Mouse (Mus musculus): ENCODE data around the gene Bicral.
"Not testable (repeated sequence)": the region's sequence is repeated elsewhere in the genome, so short reads cannot be mapped to it uniquely, and the experiment has no call there.

The Bicral gene

DNA sequence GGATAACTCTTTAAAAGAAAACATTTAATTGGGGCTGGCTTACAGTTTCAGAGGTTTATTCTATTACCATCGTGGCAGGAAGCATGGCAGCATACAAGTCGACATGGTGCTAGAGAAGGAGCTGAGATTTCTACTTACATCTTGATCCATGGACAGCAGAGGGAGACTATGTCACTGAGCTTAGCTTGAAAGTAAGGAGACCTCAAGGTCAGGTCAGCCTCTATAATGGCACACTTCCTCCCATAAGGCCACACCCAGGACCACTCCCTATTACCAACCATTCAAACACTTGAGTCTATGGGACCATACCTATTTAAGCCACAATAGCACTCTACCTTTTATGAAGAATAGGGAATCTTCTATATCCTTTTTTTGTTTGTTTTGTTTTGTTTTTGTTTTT lies 65.3 kb downstream of the Bicral start:
- DNase-seq = no peak

DNA sequence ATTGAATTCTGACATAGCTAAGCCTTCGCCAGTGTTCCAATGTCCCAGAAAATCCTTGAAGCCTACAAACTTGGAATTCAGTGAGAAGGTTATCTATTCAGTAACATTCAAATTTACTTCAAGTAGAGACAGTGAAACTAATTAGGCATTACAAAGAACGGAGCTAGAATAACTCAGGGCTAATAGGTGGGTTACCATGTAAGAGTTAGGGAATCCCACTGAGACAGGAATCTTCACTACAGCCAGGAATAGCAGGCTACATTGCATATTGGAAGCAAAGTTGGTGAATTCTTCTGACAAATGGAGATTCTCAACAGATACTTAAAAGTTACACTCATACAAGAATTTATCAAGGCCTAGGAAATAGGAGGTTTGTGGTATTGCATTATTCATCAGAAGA lies 70.3 kb downstream of the Bicral start:
- DNase-seq = not testable (repeated sequence)

- no peak for DNase-seq
These were observed 71.3 kb downstream of the Bicral start for GRCm38 (mm10) chr17:46786952-46787351.

DNA sequence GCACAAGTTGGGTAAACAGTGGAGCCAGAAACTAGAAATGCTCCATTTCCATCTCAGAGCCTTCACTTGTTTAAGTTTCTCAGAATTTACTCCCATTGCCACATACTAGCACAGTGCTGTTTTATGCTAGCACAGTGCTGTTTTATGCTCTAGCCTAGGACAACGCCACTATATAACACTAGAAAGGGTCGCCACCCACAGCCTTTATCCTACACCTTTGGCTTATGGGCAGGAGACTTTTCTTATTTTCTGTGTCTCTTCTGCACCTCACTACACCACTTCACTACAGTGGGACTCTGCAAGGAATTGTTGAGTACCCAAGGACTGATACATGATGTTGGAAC lies 75.1 kb downstream of the Bicral start:
- DNase-seq = no peak

DNA sequence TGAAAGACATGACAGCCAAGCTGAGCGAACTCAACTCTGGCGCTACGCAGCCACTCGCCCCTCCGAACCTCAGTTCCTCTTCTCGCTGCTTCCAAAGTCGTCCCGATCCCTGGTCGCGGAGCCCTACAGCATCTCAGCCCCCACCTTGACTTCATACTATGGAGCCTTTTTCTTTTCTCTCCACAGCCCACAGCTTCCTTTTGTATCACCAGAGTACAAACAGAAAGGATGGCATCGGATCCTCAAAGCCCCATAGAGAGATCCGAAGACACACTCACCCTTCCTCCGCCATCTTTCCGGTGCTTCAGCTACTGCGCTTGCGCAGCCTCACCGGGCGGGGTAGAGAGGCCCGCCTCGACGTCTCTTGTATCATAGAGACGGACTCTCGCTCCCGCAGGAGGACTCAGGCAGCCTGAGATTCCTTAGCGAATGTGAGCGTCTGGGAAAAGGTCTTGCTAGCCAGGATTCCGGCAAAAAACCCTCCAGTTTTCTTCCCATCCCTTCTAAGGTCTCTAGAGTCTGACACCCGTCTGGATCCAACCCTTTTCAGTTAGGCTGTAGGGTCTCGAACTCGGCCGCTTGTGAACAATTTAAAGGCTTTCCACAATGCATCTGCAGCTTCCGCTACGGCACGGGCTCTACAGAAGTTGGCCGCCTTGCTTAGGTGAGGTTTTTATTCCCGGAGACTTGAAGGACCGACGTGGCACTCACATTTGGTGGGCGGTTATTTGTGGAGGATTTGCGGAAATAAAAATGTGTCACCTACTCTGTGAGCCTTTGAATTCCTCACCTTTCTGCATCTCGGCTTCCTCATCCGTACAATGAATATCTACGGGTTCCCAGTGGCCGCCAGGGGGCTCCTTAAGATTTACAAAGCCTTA lies 75.7 kb downstream of the Bicral start, which contains the start of gene Rpl7l1:
TSS of gene Rpl7l1 (minus strand) at position 332 of the 881 bp plus-strand sequence.
- DNase-seq = peak; percentile 90

DNA sequence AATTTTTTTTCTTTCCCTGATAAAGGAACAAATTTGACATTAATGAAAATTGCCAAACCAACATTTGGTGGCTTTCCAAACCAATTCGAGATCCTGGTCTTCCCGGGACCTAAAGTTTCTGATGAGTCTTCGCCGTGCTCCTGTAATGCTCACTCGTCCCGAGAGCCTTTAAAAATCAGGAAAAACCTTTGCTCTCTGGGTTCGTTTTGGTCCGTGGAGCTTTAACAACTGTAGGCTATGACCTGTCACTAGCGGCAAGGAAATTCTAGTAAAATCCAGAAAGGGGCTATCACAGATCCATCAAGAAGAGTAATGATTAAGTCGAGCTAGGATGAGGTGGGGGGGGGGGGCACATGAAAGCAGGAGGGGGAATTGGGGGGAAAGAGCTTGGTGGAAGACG lies 76.4 kb downstream of the Bicral start:
- DNase-seq = no peak

GRCm38 (mm10) chr17:46776087-46776486 lies 82.2 kb downstream of the Bicral start:
- no peak for DNase-seq

DNA sequence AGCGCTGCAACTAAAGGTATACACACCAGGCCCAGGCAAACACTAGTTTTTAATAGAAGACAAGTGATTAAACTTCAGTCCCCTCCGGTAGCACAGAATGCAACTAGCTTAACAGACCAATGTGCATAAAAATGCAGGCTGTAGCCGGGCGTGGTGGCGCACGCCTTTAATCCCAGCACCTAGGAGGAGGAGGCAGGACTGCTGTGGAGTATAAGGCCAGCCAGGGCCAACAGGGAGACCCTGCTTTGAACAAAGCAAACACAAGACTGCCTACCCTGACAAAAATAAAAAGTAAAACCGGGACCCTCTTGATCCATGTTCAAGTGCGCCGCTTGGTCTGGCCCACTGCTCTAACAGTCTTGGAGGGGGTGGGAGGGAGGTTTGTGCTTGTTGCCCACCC lies 83.2 kb downstream of the Bicral start:
- DNase-seq = no peak

DNA sequence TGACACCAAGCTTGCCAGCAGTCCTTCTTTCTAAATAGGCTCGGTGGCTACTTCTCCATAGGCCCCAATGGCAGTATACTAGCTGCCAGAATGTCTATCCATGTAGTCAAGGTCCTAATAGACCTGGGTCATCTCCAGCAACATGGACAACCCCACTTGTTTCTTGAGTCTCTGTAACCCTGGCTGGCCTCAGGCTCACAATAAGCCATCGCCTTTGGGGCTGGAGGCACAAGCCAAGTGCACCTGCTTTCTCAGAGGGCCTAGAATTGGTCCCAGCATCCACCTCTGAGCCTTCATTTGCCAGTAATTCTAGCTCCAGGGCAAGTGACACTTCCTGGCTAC lies 84.2 kb downstream of the Bicral start:
- DNase-seq = no peak

DNA sequence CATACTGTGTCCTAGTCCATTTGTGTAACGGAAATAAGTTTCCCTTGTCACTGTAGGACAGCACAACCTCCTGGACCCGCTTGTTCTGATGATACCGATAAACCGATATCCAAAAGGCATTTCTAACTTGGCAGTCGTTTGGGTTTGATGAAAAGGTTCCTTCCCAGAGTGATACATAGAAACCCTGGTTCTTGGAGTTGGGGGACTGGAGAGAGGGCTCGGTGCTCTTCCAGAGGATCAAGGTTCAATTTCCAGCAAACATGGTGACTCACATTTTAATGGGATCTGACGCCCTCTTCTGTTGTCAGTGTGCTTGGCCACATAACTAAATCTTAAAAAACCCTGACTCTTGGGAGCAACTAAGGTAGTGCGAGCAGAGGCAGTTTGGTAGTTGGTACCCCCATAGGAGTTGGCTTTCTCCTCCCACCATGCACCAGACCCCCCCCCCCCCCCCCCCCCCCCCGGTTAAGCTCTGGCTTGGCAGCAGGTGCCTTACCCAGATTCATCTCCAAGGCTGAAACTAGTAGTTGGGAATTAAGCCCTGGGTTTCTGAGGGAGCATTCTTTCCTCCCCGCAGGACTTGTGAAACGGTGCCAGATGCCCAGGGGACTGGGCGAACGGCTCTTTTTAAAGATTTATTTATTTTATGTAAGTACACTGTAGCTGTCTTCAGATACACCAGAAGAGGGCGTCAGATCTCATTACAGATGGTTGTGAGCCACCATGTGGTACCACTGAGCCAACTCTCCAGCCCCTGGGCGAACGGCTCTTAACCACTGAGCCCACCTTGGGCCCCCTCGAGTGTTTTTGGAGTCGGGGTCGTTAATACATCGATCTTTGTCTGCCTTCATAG lies 84.8 kb downstream of the Bicral start:
- no peak for DNase-seq

GRCm38 (mm10) chr17:46772404-46773277 lies 85.6 kb downstream of the Bicral start, which contains the start of gene 2310039H08Rik:
2310039H08Rik (plus strand) TSS chr17:46772635.
- peak; percentile 76 for DNase-seq

GRCm38 (mm10) chr17:46772038-46772403 lies 86.3 kb downstream of the Bicral start:
- no peak for DNase-seq

- DNase-seq = no peak
These were observed 86.7 kb downstream of the Bicral start for GRCm38 (mm10) chr17:46771616-46772015.

DNA sequence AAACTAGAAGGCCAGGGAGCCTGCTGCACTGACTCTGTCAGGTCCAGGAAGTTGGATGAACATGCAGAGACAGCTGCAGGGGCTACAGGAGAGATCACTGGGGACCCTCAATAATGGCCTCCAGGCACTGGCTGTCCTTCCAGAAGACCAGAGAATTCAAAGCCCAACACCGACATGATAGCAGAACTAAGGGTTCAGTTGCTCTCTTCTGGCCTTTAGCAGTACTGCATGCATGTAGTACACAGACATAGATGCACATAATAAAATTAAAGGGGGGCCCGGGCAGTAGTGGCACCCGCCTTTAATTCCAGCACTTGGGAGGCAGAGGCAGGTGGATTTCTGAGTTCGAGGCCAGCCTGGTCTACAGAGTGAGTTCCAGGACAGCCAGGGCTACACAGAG lies 87.3 kb downstream of the Bicral start:
- no peak for DNase-seq

DNA sequence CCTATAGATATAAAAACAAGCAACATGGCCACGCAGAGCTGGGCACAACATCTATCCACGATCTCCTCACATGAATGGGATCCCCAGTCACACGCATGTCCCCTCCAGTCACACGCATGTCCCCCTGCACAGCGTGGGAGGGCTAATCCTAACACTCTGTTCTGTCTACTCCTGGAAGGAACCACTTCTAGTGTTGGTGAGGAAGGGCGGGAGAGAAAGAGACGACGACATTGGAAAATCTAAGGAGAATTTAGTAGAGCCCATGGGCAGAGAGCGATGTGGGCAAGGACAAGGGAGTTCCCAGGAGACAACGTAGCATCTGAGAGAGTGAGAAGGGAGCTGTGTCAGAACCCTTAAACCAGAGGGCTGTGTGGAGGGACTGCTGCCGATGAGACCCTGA lies 87.7 kb downstream of the Bicral start:
- DNase-seq = no peak

DNA sequence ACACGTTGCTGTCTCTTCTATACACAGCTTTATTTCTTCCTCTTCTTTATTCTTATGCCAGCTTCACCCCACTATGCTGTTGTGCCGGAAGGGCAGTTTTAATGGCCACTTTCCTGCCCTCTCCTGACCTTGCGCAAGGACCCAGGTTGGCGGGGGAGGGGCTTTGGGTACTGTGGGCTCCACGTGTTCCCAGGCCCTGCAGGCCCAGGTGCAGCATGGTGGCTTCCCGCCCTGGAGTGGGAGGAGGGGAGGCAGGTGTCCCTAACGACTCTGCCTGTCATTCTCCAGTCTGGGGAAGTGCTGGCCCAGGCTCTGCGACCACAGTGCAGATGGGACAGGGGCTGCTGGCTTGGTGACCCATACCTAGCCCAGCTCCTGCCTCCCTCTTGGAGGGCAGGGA lies 90.4 kb downstream of the Bicral start:
- no peak for DNase-seq

- not testable (repeated sequence) for DNase-seq
These were observed 93.4 kb downstream of the Bicral start for GRCm38 (mm10) chr17:46764916-46765315.

DNA sequence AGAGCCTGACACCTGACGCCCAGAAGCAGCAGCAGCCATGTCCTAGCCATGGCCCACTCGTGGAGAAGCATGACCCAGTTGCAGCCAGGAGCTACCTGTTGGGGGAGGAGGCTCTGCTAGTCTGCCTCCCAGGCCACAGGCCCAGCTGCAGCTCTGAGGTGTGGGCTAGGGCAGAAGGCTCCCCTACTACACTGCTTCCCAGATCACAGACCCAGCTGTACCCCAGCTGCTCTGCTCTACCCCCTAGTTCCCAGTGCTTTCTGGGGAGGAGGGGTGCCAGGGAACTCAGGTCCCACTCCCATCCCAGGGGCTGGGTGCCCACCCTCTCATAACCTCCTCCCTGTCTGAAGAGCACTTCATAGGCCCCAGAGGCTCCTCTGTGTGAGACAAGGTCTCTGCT lies 94.7 kb downstream of the Bicral start, which contains the start of gene Ptcra:
TSS of gene Ptcra (minus strand) at position 169 of the 400 bp plus-strand sequence.
- no peak for DNase-seq

DNA sequence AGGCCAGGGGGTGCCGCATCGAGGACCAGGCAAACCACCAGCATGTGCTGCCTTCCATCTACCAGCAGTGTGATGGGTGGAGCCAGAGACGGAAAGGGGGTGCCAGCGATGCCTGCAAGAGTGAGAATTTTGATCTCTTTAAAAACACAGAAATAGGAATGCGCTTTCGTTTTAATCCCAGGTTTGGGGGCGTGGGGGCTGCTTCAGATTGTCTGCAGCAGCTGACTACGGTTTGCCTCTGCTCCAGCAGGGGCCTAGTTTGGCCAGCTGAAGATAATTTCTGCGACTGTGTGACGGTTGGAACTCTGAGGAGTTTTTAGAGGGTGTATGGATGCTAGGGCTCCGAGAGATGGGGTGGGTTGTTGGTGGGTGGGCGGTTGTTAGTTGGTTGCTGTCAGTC lies 99.5 kb downstream of the Bicral start:
- DNase-seq = no peak

DNA sequence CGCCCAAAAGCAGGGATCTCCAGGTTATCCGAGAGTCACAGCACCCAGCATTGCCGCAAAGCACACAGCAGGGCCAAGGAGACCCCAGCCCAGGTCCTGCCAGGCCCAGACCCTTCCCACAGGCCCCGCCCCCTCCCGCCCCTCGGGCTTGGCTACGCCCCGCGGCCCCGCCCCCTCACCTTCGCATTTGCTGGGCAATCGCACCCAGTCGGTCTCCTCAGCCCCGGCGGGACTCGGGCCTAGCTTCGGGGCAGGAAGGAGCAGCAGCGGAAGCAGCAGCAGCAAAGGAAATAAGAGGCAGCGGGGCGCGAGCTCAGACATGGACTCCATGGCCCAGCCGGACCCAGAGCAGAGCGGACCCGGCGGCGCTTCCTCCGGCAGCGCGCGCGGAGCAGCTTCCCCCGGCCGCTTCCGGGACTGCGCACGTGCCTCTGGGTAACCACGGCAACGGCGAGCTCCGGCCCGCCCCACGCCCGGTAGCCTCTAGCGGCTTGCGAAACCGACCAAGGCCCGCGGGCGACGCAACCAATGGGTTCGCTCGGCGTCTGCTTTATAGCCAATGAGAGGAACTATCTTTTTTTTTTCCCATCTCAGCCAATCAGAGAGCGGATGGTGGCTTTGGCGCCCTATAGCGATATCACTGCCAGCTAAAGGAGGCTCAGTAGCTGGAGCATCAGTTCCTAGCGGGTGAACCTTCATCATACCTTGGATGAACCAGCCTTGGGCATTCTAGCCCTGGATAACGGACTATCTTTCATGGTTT lies 106.3 kb downstream of the Bicral start, which contains the start of gene Cnpy3:
TSS of gene Cnpy3 (minus strand) at position 421 of the 763 bp plus-strand sequence.
- DNase-seq = peak; percentile 97

- no peak for DNase-seq
These were observed 107.1 kb downstream of the Bicral start for GRCm38 (mm10) chr17:46751056-46751793.

Data from right cerebral cortex, postnatal 4 days (tissue).